Mouse (Mus musculus) MN1 (cell line): ENCODE measurements around the gene Arhgap35.
A peak's percentile ranks its signal among the peaks of the same experiment; 100 is the strongest.

ENCODE experiments used
- DNase-seq: peaks from one replicate; pipeline ENCODE4 v3.0.0-alpha.2; 2016; ENCODE audit warnings: low spot score

The Arhgap35 gene

GRCm38 (mm10) chr7:16519310-16519709 lies 95.5 kb downstream of the Arhgap35 start:
- no peak for DNase-seq

GRCm38 (mm10) chr7:16517198-16517597 lies 97.6 kb downstream of the Arhgap35 start:
- no peak for DNase-seq

DNA sequence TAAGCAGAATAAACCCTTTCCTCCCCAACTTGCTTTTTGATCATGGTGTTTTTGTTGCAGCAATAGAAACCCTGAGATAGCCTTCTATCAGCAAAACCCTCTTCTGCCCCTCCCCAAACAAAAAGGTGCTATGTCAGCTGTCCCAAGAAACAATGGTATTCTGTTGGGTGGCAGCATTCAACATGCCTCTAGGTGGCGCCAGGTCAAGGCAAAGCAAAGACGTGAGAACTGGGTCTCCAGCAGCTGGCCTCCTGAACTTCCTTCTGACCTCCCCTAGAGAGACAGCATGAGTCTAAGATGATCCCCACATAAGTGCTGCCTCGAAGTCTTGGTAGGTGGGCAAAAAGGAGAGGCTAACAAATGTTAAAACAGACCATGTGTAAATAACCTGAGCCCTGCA lies 107.5 kb downstream of the Arhgap35 start:
- DNase-seq, result peak; percentile 23

DNA sequence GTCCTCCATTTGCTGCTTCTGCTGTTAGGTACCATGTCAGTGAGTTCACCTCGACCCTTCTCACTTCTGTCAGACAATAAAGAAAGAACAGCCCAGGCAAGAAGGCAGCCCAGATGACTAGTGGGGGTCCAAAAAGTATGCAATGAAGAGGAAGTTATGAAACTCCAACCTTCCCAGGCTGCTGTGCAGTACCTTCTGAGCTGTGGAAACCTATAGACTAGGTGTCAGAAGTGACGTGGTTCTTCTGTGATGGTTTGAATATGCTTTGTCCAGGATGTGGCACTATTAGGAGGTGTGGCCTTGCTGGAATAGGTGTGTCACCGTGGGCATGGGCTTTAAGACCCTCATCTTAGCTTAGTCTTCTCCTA lies 109.6 kb downstream of the Arhgap35 start:
- DNase-seq, result no peak

DNA sequence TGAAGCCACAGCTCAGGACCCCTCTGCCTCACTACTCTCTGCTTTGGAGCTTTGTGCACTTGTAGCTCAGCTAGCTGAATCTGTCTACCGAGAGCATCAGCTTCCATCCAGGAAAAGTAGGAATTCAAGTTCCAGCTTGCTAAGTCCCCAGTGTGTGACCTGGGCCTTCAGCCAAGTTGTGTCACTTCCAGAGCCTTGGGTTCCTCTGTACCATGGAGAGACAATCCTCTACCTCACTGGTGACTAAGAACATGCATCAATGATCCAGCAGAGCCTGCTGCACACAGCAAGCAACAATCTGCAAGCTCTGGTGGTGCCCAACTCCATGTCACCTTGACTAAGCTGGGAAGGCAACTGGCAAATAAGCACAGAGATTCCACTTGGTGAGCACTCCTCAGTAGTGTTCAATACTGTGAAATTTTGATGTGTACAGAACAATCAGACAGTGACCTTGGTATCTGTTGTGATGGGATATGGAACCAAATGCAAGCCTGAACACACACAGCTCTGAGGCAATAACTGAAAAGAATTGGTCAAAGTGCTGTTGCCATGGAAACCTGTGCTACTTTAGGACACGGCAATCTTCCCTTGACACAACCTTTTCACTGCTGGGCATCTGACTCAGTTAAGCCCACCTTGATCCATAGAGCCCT lies 110.1 kb downstream of the Arhgap35 start:
- DNase-seq, result no peak

- DNase-seq, result no peak
Measured at GRCm38 (mm10) chr7:16501571-16501970, 113.2 kb downstream of the Arhgap35 start.

- DNase-seq, result no peak
Measured at GRCm38 (mm10) chr7:16499671-16500104, 115.1 kb downstream of the Arhgap35 start.

DNA sequence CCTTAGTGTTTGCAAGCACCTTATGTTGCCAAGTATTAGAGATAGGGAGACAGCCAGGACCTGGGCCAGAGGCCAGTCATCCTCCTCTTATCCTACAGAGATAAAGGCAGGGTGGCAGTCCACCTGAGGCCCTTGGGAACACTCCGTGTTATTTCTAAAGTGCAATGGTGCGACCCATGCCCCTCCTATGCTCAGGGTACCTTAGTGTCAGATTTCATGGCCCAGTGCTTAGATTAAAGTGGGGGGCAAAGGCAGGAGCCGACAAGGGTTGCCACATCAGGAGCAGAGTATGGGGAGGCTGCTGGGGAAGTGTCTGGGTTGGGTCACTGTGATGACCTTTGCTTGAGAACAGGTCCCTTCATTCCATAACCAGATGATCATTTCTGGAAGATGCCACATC lies 118.5 kb downstream of the Arhgap35 start:
- no peak for DNase-seq

DNA sequence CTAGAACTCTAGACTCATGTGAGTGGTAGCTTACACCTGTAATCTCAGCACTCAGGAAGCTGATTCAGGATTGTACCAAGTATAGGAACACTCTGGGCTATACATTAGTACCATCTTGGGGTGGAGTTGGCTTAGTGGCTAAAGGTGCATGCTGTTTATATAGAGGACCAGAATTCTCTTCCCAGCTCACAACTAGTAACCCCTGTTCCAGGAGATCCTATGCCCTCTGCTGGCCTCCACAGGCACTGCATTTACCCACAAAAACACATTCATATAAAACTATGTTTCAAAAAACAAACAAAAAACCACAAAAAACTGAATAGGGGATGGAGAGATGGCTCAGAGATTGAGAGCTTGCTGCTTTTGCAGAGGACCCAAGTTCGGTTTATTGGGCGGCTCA lies 121.4 kb downstream of the Arhgap35 start:
- DNase-seq, result peak; percentile 28

DNA sequence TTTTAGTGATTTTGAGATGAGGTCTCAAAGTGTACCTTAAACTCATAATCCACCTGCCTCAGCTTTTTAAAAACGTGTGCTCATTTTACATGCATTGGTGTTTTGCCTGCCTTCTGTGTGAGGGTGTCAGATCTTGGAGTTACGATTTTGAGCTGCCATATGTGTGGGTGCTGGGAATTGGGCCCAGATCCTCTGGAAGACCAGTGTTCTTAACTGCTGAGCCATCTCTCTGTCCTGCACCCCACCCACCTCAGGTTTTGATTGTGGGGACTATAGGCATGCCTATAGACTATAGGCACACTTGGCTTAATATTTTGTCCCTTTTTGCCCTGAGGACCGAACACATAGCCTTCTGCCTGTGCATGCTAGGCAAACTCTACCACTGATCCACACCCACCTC lies 122.6 kb downstream of the Arhgap35 start:
- no peak for DNase-seq

DNA sequence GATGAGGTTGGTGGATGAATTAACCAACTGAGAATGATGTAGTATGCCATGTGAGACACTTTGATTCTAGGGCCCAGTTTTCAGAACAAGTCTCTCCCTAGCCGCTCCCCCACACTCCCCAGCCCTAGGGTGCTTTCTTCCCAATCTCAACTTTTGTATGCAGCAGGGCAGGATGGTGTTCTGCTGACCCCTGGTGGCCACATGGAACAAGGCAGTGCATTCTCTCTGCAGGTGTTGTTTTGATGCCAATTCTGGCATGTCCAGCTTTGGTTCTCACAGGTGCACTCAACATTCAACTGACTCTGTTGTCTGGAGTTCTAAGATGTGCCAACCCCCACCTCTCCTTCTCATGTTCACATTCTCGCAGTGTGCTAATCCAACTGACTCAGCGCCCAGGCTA lies 123.0 kb downstream of the Arhgap35 start:
- DNase-seq, result peak; percentile 53

DNA sequence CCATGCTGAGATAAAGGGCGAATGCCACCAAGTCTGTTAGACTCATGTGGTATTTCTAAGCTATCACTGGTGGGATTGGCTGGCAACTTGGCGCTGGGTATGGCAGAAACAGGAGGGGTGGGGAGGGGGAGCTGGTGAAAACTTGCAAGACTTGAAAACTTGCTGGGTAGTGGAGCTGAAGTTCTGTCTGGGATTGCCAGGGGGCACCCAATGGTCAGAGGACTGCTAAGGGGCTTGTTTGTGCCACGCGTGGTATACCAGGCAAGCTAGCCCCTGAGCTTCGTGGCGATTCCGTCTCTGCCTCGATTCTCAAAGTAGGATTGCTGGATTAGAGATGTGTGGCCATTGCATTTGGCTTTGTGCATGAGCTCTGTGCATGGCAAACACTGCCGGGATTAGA lies 124.8 kb downstream of the Arhgap35 start:
- DNase-seq, result no peak

- no peak for DNase-seq
Measured at GRCm38 (mm10) chr7:16488816-16489215, 126.0 kb downstream of the Arhgap35 start.

- no peak for DNase-seq
Measured at GRCm38 (mm10) chr7:16477628-16478027, 137.2 kb downstream of the Arhgap35 start, which contains the start of gene Npas1. Gene Npas1 (minus strand): TSS chr7:16477728.

DNA sequence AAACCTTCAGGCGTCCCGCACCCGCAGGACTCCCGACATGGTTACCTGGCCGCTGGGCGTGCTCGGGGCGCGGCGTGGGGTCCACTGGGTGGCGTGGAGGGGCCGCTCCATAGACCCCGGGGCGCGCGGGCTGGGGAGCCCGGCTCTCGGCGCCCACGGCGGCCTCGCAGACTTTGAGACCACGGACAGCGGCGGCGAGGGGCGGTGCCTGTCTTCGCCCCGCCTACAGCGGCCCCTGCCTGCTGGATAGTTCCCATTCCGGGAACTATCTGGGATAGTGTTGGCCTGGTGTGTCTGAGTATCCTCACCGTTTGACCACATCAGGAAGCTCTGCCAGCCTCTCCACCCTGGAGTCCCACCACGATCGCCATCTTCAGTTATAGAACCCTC lies 138.2 kb downstream of the Arhgap35 start:
- DNase-seq, result no peak

DNA sequence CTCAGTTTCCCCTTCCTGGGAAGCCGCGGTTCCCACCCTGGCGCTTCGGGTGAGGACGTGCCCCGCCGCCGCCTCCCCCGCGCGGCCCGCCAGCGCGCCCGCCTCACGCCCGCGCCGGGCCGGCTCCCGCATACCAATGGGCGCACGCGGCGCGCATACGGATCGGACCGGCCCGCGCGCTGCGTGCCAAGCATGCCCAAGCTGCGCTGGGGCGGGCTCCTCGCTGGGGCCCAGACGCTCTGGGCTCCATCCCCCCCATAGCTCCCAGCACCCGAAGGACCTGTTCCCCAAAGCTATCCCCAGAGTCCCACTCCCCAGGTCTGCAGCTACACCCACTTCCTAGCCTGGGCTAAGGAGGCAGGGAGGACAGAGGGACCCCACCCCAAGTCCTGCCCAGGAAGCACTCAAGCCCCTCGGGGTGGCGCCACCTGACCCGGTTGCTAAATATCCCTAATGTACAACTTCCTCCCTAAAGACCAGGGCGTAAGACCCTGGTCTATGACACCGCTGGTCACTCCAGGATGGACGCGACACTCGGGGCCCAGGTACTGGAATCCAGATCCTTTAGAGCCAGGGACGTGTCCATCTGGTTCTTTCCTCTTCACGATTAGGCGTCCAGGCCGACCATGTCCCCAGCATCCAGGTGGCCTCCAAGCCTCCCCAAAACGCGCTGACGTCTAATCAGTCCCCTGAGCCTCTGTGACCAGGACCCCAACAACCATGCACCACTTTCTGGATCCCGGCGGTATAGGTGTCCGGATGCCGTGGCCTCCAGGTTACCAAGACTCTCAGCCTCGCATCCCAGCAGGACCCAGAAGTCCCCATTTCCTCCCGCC lies 138.8 kb downstream of the Arhgap35 start:
- DNase-seq, result no peak

DNA sequence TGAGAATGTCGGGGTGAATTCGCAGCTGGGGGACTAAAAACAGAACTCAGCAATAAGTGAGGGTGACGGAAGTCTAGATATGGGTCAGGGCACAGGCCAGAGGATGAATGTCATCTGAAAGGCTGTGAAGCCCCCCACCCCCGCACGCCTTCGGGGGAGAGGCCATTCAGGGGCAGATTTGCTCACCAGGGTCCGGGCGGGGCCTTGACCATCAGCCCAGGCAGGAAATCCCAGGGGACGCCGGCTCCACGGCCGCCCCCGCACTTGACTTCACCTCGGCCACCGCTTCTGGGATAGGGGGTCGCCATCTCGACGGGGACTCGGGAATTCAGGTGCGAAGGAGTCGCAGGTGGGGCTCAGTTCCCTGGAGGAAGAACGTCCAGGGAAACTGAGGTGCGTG lies 139.5 kb downstream of the Arhgap35 start:
- DNase-seq, result no peak

DNA sequence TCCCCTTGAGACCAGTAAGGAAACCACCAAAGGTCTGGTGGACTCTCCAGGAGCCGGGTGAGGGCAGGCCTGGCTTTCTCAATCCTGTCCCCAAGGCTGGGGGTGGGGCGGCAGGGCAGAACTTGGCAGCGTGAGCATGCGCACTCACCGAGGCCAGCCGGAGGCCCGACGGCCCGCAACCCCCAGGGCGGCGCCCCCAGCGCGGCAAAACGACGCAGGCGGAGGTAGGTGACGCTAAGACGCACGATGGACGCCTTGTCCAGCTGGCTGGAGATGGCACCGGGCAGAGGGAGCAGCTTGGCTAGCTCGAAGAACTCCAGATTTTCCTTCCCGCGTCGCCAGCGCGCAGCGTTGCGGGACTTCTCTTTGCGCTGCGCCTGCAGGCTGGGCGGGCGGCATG lies 140.3 kb downstream of the Arhgap35 start:
- no peak for DNase-seq

DNA sequence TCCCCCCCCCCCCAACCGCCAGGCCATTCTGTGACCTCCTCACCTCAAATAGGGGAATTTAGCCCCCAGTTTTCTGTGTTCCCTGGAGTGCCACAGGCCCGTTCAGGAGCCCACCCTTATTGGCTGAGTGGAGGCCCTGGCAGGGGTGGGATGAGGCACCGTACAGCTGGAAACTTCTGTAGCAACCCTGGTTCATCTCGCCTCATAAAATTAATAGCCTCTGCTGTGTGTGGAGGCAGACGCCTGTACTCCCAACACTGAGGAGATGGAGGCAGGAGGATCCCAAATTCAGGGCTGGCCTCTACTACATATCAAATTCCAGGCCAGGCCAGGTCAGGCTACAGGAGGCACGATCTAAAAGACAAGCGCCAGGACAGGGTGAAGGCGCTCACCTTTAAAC lies 140.9 kb downstream of the Arhgap35 start:
- no peak for DNase-seq

GRCm38 (mm10) chr7:16472116-16472709 lies 142.6 kb downstream of the Arhgap35 start:
- DNase-seq, result peak; percentile 16

DNA sequence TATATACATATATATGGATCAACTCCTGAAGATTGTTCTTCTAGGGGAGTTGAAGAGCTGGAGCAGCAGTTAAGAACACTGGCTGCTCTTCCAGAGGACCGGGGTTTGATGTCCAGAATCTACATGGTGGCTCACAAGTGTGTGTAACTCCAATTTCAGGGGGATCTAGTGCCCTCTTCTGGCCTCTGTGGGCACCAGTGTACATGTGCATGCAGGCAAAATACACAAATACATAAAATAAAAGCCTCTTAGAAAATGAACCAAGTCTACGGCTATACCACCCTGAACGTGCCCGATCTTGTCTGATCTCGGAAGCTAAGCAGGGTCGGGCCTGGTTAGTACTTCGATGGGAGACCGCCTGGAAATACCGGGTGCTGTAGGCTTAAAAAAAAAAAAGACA lies 143.2 kb downstream of the Arhgap35 start:
- peak; percentile 14 for DNase-seq

DNA sequence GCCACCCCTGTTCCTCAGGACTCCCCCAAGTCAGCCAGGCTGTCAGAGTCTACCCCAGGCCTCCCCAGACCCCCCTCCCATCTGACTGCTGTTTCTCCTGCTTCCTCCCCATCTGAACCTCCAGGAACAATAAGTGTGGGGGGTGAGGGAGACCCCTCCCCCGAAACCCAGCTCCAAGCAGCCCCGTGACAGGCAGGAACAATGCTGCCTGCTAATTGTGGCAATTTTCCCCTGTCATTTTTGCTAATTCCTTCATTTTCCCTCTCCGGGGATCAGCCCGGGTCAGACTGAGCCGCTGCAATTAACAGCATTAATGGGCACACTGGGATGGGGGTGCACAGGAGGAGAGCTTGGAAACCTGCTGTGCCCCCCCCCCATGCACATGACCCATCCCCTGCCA lies 146.7 kb downstream of the Arhgap35 start:
- no peak for DNase-seq

DNA sequence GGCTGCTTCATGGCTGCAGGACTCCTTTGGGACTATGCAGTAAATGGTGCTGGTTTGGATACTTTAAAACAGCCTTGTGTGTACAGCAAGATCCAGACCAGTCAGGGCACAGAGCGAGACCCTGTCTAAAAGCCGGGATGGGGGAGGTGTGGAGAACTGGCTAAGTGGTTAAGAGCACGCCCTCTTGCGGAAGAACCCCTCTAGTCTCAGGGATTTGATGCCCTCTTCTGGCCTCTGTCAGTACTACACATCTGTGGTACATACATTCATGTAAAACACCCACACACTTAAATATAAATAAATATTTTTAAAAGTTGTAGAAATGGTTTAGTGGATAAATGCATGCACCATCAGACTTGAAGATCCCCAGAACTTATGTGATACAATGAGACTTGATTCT lies 148.2 kb downstream of the Arhgap35 start:
- no peak for DNase-seq
